In genomic region chr8:56552045-56552444, GRCm38 (mm10) we compare ENCODE assay signal across 7 mouse cellular contexts. TPM values are rescaled to one million over a fixed set of nuclear protein-coding genes. Genes with fewer than 3 reads are reported as not detected.
DNase-seq lines count a peak whose midpoint lies in the region; ATAC-seq lines count a peak whose summit lies in the region.

No protein-coding gene starts in this region.

- peak overlapping the region; percentile 97 for H3K4me3 ChIP-seq in megakaryocyte, embryonic 14.5 days (replicated peaks)
- H3K4me3 ChIP-seq in embryonic facial prominence, embryonic 13.5 days = peak overlapping the region; percentile 87
- H3K4me3 ChIP-seq in intestine, embryonic 14.5 days (ENCODE audit: low read depth, low read length) = peak overlapping the region; percentile 98
- H3K4me3 ChIP-seq in macrophage (ENCODE audit: inconsistent target) = peak overlapping the region; percentile 82

- WGBS in embryonic facial prominence, embryonic 13.5 days = 29% methylated on average over 10 of the region's 10 CpGs
- WGBS in intestine, embryonic 14.5 days = 25% methylated on average over 10 of the region's 10 CpGs
- 24% methylated on average over 10 of the region's 10 CpGs for WGBS in macrophage (ENCODE audit: missing documents)

- H3K4me2 ChIP-seq in embryonic facial prominence, embryonic 13.5 days = peak overlapping the region; percentile 68
- H3K4me2 ChIP-seq in intestine, embryonic 14.5 days (ENCODE audit: low read length) = peak overlapping the region; percentile 76

- no peaks in the 10 kb centered on the region for H3K27me3 ChIP-seq in megakaryocyte, embryonic 14.5 days (replicated peaks)
- no peaks in the 10 kb centered on the region for H3K27me3 ChIP-seq in embryonic facial prominence, embryonic 13.5 days
- H3K27me3 ChIP-seq in intestine, embryonic 14.5 days (replicated peaks; ENCODE audit: control insufficient read depth, insufficient read depth, low read length) = no peaks in the 10 kb centered on the region

- H3K4me1 ChIP-seq in megakaryocyte, embryonic 14.5 days = peaks cover 32% of the 10 kb centered on the region
- peaks cover 12% of the 10 kb centered on the region for H3K4me1 ChIP-seq in embryonic facial prominence, embryonic 13.5 days
- H3K4me1 ChIP-seq in intestine, embryonic 14.5 days (replicated peaks; ENCODE audit: control insufficient read depth, insufficient read depth, low read length) = peaks cover 14% of the 10 kb centered on the region

- H3K27ac ChIP-seq in embryonic facial prominence, embryonic 13.5 days = no peak overlapping the region
- H3K27ac ChIP-seq in intestine, embryonic 14.5 days (ENCODE audit: low read depth) = no peak overlapping the region
- peak overlapping the region; percentile 75 for H3K27ac ChIP-seq in macrophage

- no peaks in the 10 kb centered on the region for H3K9me3 ChIP-seq in megakaryocyte, embryonic 14.5 days
- H3K9me3 ChIP-seq in embryonic facial prominence, embryonic 13.5 days = no peaks in the 10 kb centered on the region
- no peaks in the 10 kb centered on the region for H3K9me3 ChIP-seq in intestine, embryonic 14.5 days (ENCODE audit: control insufficient read depth, low read length)

- H3K36me3 ChIP-seq in megakaryocyte, embryonic 14.5 days (replicated peaks; ENCODE audit: low read length) = peaks cover 3% of the 10 kb centered on the region
- no peaks in the 10 kb centered on the region for H3K36me3 ChIP-seq in embryonic facial prominence, embryonic 13.5 days
- no peaks in the 10 kb centered on the region for H3K36me3 ChIP-seq in intestine, embryonic 14.5 days (ENCODE audit: control insufficient read depth, insufficient read depth, low read length)
- no peaks in the 10 kb centered on the region for H3K36me3 ChIP-seq in macrophage (ENCODE audit: inconsistent target)

- peaks cover 76% of the 10 kb centered on the region for H3K79me2 ChIP-seq in macrophage (ENCODE audit: inconsistent target)

- no peak for DNase-seq in intestine, embryonic 14.5 days (ENCODE audit: low spot score)
- no peak for DNase-seq in frontal cortex, postnatal 14 days (ENCODE audit: low spot score in 2 of 2)

- ATAC-seq in megakaryocyte, adult 5-6 weeks (ENCODE audit: poor library complexity, severe bottlenecking) = no peak
- no peak for ATAC-seq in embryonic facial prominence, embryonic 13.5 days (ENCODE audit: insufficient number of reproducible peaks, insufficient read depth, low FRiP score, low TSS enrichment, low read depth)
- no peak for ATAC-seq in intestine, embryonic 14.5 days (replicated peaks; ENCODE audit: low FRiP score, low TSS enrichment, low read depth)
- ATAC-seq in granulocyte monocyte progenitor cell, adult 5-6 weeks (replicated peaks; ENCODE audit: poor library complexity, severe bottlenecking) = no peak

- peak overlapping the region; percentile 89 for H3K9ac ChIP-seq in embryonic facial prominence, embryonic 13.5 days
- peak overlapping the region; percentile 87 for H3K9ac ChIP-seq in intestine, embryonic 14.5 days (ENCODE audit: low read length)

RNA-seq across cellular contexts. Expression of gene Fbxo8, which starts 1.2 kb away (rescaled TPM):
- 2.9 and 6.6 TPM in 2 replicates for polyA plus RNA-seq in megakaryocyte, embryonic 14.5 days (2012; ENCODE audit: insufficient read depth, low replicate concordance)
- total RNA-seq in megakaryocyte, adult 5-6 weeks (2015) = 34.8 and 48.1 TPM in 2 replicates
- total RNA-seq in megakaryocyte, adult 5-6 weeks (2017) = 5.7 and 7.2 TPM in 2 replicates
- 37.0 and 42.3 TPM in 2 replicates for polyA plus RNA-seq in embryonic facial prominence, embryonic 13.5 days (2015; fragmentation: Nextera tagmentation; extraction: Ambion mirVana)
- 35.1 and 37.4 TPM in 2 replicates for polyA plus RNA-seq in intestine, embryonic 14.5 days (2014; fragmentation: Nextera tagmentation; extraction: Ambion mirVana)
- total RNA-seq in macrophage (2018; cell fraction: chromatin; rRNA removed) = 10 to 100 TPM in 15 of 26 experiments, 1 to 10 TPM in 11; 2.1 to 36.3 (median 12.0) TPM
- 10 to 100 TPM in 25 of 26 experiments, 1 to 10 TPM in 1; 8.1 to 31.1 (median 17.9) TPM for total RNA-seq in macrophage (2018; cell fraction: cytosol; rRNA removed)
- total RNA-seq in macrophage (2018; cell fraction: nucleus; rRNA removed) = 10 to 100 TPM in 16 of 26 experiments, 1 to 10 TPM in 10; 3.7 to 35.5 (median 11.3) TPM
- polyA plus RNA-seq in macrophage (2018) = 13.5 to 17.0 TPM (median 14.8 TPM) in 3 replicates
- 6.0 and 10.7 TPM in 2 replicates for total RNA-seq in granulocyte monocyte progenitor cell, adult 5-6 weeks (2014; fragmentation: Nextera tagmentation)
- total RNA-seq in granulocyte monocyte progenitor cell, adult 5-6 weeks (2017) = 7.8 and 9.5 TPM in 2 replicates

RNA-seq across cellular contexts. Expression of gene Cep44, which starts 1.2 kb away (rescaled TPM):
- 2.8 TPM in 1 of 2 replicates, not detected in the other for polyA plus RNA-seq in megakaryocyte, embryonic 14.5 days (2012; ENCODE audit: insufficient read depth, low replicate concordance)
- total RNA-seq in megakaryocyte, adult 5-6 weeks (2015) = 34.7 and 36.2 TPM in 2 replicates
- total RNA-seq in megakaryocyte, adult 5-6 weeks (2017) = 28.7 and 38.5 TPM in 2 replicates
- 40.7 and 43.6 TPM in 2 replicates for polyA plus RNA-seq in embryonic facial prominence, embryonic 13.5 days (2015; fragmentation: Nextera tagmentation; extraction: Ambion mirVana)
- 31.7 and 35.7 TPM in 2 replicates for polyA plus RNA-seq in intestine, embryonic 14.5 days (2014; fragmentation: Nextera tagmentation; extraction: Ambion mirVana)
- total RNA-seq in macrophage (2018; cell fraction: chromatin; rRNA removed) = 10 to 100 TPM in 20 of 26 experiments, 1 to 10 TPM in 6; 6.8 to 72.5 (median 30.1) TPM
- total RNA-seq in macrophage (2018; cell fraction: cytosol; rRNA removed) = 10 to 100 TPM in 6 of 26 experiments, 1 to 10 TPM in 20; 2.0 to 12.9 (median 8.4) TPM
- total RNA-seq in macrophage (2018; cell fraction: nucleus; rRNA removed) = 10 to 100 TPM in 18 of 26 experiments, 1 to 10 TPM in 8; 4.3 to 64.5 (median 20.9) TPM
- polyA plus RNA-seq in macrophage (2018) = 7.1 to 11.1 TPM (median 10.5 TPM) in 3 replicates
- total RNA-seq in granulocyte monocyte progenitor cell, adult 5-6 weeks (2014; fragmentation: Nextera tagmentation) = 47.2 and 56.2 TPM in 2 replicates
- total RNA-seq in granulocyte monocyte progenitor cell, adult 5-6 weeks (2017) = 55.1 and 58.4 TPM in 2 replicates
